Mouse (Mus musculus) brain, adult 2 months (tissue): ENCODE measurements at regions not wholly inside any gene's neighbourhood (a gene's known extent, or its start where the extent isn't known, plus 50 kb on each side); places are given as distances from the start of the nearest gene placed in this dataset.
A peak's percentile ranks its signal among the peaks of the same experiment; 100 is the strongest.

ENCODE experiments used
- DNase-seq: peaks from one replicate; pipeline ENCODE4 v3.0.0; 2011; ENCODE audit warnings: low read depth, low spot score

- DNase-seq: no peak
These were observed 66.0 kb downstream of the Cops8 start for GRCm38 (mm10) chr1:90668787-90669186.

- DNase-seq: no peak
These were observed 66.5 kb downstream of the Cops8 start for GRCm38 (mm10) chr1:90669237-90669636.

GRCm38 (mm10) chr1:90670346-90670745 is 67.6 kb downstream of the Cops8 start:
- DNase-seq: no peak

- DNase-seq: no peak
These were observed 71.0 kb downstream of the Cops8 start for GRCm38 (mm10) chr1:90673751-90674150.

- peak; percentile 39 for DNase-seq
These were observed 73.6 kb downstream of the Cops8 start for GRCm38 (mm10) chr1:90676192-90677006.

GRCm38 (mm10) chr1:90677188-90677587 is 74.4 kb downstream of the Cops8 start:
- no peak for DNase-seq

- DNase-seq: no peak
These were observed 74.9 kb downstream of the Cops8 start for GRCm38 (mm10) chr1:90677651-90678201.

- no peak for DNase-seq
These were observed 75.6 kb downstream of the Cops8 start for GRCm38 (mm10) chr1:90678416-90678815.

GRCm38 (mm10) chr1:90688086-90688485 is 85.3 kb downstream of the Cops8 start:
- DNase-seq: no peak

GRCm38 (mm10) chr1:90690591-90691116 is 87.9 kb downstream of the Cops8 start:
- DNase-seq: peak; percentile 77

- DNase-seq: peak; percentile 65
These were observed 88.4 kb downstream of the Cops8 start for GRCm38 (mm10) chr1:90691157-90691594.

GRCm38 (mm10) chr1:90692851-90693250 is 90.1 kb downstream of the Cops8 start:
- no peak for DNase-seq

GRCm38 (mm10) chr1:90694761-90695160 is 92.0 kb downstream of the Cops8 start:
- DNase-seq: no peak

- DNase-seq: no peak
These were observed 92.5 kb downstream of the Cops8 start for GRCm38 (mm10) chr1:90695166-90695749.

- no peak for DNase-seq
These were observed 93.2 kb downstream of the Cops8 start for GRCm38 (mm10) chr1:90696000-90696399.

GRCm38 (mm10) chr1:90697056-90697596 is 94.3 kb downstream of the Cops8 start:
- DNase-seq: no peak

- DNase-seq: no peak
These were observed 95.8 kb downstream of the Cops8 start for GRCm38 (mm10) chr1:90698618-90699017.

GRCm38 (mm10) chr1:90701756-90702155 is 99.0 kb downstream of the Cops8 start:
- peak; percentile 58 for DNase-seq

GRCm38 (mm10) chr1:90706391-90706790 is 103.6 kb downstream of the Cops8 start:
- no peak for DNase-seq

GRCm38 (mm10) chr1:90709761-90710160 is 107.0 kb downstream of the Cops8 start:
- no peak for DNase-seq

GRCm38 (mm10) chr1:90710566-90710965 is 107.8 kb downstream of the Cops8 start:
- no peak for DNase-seq

- no peak for DNase-seq
These were observed 108.3 kb downstream of the Cops8 start for GRCm38 (mm10) chr1:90711103-90711502.
